Mouse (Mus musculus): ENCODE results near the gene Klc1. TPM values are rescaled to one million over a fixed set of nuclear protein-coding genes. Genes with fewer than 3 reads are reported as not detected.
"Not testable (repeated sequence)": the region's sequence is repeated elsewhere in the genome, so short reads cannot be mapped to it uniquely, and the experiment has no call there.

Gene Klc1
- total RNA-seq (2017) = 81.2 and 169 TPM in 2 replicates

DNA sequence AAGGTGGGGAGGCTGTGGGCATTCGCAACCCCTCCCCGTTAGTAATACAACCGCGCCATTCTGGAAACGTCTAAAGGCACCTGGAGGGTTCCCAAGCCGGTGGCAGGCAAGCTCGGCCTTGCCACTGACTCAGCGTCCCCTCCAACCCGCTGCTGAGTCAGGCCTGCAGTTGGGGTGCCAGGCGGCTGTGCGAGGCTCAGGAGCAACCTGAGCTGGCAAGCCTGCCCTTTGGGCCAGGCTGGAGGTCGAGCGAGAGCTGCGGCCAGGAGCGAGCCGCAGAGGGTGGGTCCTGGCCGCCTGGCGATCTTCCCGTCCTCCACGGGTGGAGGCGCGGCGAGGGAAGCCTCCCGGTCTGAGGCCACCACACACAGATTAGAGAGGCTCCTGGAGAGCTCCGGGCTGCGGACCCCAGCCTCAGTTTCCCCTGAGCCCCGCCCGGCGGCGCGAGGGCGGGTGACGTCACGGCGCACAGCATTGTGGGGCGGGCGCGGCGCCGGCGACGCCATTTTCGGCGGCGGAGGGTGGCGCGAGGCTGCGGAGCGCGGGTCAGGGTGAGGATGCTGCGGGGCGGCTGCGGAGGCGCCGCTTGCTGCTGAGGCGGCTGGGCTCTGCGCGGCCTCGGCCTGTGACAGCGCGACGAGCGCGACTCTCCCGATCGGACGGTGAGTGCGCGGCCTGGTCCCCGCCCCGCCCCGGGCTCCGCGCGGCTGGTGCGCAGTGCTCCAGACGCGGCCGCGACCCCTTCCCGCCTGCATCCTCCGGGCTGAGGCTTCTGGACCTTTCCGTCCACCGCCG is at the start of gene Klc1:
Gene Klc1, plus strand, starts transcription at position 469 of the 795 bp plus-strand sequence.
- ATAC-seq (ENCODE audit: extremely low read depth, insufficient number of reproducible peaks, low FRiP score, poor library complexity, severe bottlenecking) = 0 out of 2 replicates have a peak, but pooled peaks have one; percentile 17

DNA sequence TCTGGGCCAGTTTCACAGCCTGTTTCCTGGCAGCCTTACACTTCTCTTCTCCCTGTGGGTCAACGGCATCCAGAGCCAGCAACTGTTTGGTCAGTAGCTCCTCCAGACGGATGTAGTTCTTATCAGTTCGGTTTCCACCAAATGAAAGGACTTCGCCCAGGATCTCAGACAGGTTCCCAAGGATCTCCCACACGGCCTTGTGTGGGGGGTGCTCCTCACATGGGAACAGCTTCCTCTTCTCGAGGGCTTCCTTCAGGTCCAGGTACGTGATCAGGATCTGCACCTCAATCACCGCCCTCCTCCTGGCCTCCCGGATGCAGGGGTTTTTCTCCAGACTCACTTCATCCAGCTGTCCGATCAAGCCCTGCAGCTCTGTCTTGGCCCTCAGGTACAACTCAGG is 48.6 kb upstream of the Klc1 start:
- ATAC-seq (ENCODE audit: extremely low read depth, insufficient number of reproducible peaks, low FRiP score, poor library complexity, severe bottlenecking) = no peak

DNA sequence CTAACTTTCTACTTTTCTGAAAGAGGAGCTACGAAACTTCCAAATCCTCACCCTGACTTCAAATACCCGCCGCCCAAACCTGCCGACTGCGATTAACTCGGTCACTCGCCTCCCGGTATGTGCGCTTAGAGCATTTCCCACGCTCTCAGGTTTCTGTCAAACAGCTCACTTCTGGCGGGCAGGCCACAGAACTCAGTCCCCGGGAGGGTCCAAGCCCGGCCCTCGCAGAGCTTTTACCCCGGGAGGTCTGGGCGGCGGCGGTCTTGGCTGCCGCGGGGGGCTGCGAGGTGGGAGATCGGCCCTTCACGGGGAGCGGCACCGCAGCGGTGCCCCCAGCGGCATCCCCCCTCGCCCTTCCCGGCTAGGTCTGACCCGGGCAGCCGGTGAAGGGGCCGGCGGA is 46.2 kb upstream of the Klc1 start:
- no peak for ATAC-seq (ENCODE audit: extremely low read depth, insufficient number of reproducible peaks, low FRiP score, poor library complexity, severe bottlenecking)

DNA sequence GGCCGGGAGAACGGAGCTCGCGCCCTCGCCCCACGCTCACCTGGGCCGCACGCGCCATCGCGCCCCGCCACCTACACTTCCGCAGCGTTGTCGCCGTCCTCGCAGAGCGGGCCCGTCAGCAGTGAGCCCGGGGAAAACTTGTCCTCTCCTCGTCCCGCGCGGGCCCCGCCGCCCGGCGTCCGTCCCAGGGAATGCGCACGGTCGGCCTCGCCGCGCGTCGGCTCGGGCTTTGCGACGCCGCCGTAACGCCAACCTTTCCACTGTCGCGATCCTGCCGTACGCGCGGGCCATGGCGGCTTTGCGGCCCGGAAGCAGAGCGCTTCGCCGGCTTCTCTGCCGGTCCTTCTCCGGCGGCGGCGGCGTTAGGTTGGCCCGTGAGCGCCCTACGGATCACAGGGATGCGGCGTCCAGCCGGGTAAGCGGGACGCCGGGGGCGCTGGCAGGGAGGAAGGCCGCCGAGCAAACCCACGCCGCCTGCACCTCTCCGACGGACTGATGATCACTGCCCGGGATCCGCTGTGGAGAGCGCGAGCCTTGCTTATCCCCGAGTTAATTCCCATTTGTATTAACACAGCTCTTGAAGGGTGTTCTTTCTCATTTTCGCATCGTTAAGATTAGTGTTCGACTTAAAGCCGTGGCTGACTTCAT is 45.5 kb upstream of the Klc1 start, which contains the start of the genes Bag5 and Apopt1:
Gene Bag5, minus strand, starts transcription at position 254 of the 648 bp plus-strand sequence.
Gene Apopt1, plus strand, starts transcription at position 258 of the 648 bp plus-strand sequence.
- ATAC-seq (ENCODE audit: extremely low read depth, insufficient number of reproducible peaks, low FRiP score, poor library complexity, severe bottlenecking) = peak; percentile 86

DNA sequence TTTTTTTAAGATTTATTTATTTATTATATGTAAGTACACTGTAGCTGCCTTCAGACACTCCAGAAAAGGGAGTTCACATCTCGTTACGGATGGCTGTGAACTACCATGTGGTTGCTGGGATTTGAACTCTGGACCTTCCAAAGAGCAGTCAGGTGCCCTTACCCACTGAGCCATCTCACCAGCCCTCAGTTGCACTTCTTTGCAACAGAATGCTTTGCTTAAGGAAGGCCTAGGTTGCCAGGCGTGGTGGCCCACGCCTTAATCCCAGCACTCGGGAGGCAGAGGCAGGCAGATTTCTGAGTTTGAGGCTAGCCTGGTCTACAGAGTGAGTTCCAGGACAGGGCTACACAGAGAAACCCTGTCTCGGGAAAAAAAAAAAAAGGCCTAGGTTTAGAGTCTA is 44.8 kb upstream of the Klc1 start:
- ATAC-seq (ENCODE audit: extremely low read depth, insufficient number of reproducible peaks, low FRiP score, poor library complexity, severe bottlenecking) = not testable (repeated sequence)

DNA sequence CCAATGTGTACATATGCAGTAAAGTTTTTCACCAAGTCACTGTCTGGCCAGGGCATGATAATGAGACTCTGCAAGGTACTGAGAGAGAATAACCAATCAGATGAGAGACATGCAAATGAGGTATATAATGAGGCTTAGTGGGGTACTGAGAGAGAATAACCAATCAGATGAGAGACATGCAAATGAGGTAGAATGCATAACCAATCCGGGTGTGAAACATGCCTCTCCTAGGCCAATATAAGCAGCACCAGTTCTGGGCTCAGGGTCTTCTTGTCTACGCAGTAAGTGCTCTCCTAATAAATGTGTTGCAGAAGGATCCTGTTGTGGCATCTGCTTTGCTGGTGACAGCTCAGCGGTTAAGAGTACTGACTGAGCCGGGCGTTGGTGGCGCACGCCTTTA is 42.1 kb upstream of the Klc1 start:
- ATAC-seq (ENCODE audit: extremely low read depth, insufficient number of reproducible peaks, low FRiP score, poor library complexity, severe bottlenecking) = no peak

DNA sequence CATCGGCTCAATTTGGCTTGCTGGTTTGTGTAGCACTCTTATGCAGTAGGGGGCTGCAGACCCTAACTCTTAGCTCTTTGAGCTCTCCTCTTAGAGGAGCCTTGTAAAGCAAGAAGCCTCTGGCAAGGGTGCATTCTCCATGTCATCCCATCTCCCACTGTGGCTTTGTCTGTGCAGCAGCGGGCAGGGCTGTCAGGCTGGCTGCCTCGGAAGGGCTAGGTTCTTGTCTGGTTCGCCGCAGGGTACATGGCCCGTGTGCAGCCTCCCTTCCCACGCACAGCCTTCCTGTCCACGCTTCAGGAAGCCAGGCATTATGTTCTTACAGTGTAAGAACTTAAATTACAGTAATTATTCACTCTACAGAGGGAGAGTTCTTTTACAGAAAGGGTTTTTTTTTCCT is 40.0 kb upstream of the Klc1 start:
- no peak for ATAC-seq (ENCODE audit: extremely low read depth, insufficient number of reproducible peaks, low FRiP score, poor library complexity, severe bottlenecking)

DNA sequence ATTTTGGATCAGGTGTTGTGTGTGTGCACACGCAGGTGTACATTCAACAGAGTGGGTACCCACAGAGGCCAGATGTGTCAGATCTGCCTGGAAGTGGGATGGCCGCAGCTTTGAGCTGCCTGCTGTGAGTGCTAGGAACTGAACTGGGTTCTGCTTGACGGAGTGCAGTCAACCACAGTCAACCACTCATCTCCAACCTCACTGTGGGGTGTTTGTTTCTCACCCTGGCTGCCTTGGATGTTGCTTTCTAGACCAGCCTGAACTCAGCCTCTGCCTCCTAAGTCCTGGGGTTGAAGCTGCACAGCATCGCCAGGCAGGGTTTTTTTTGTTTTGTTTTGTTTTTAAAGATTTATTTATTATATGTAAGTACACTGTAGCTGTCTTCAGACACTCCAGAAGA is 38.4 kb upstream of the Klc1 start:
- no peak for ATAC-seq (ENCODE audit: extremely low read depth, insufficient number of reproducible peaks, low FRiP score, poor library complexity, severe bottlenecking)

DNA sequence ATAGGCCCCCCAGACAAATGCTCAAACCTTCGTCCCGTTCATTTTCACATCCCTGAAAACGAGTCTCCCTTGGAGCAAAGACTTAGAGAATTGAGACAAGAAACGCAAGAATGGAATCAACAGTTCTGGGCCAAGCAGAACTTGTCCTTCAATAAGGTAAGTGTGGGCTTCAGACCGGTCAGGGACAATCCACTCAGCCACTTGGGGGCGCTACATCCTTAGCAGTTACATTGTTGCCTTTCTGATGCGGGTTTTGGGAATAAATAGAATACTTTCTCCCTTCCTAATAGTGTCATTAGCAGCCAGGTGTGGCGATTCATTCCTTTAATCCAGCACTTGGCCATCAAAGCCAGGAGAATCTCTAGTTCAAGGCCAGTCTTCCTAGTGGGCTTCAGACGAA is 36.0 kb upstream of the Klc1 start:
- no peak for ATAC-seq (ENCODE audit: extremely low read depth, insufficient number of reproducible peaks, low FRiP score, poor library complexity, severe bottlenecking)

DNA sequence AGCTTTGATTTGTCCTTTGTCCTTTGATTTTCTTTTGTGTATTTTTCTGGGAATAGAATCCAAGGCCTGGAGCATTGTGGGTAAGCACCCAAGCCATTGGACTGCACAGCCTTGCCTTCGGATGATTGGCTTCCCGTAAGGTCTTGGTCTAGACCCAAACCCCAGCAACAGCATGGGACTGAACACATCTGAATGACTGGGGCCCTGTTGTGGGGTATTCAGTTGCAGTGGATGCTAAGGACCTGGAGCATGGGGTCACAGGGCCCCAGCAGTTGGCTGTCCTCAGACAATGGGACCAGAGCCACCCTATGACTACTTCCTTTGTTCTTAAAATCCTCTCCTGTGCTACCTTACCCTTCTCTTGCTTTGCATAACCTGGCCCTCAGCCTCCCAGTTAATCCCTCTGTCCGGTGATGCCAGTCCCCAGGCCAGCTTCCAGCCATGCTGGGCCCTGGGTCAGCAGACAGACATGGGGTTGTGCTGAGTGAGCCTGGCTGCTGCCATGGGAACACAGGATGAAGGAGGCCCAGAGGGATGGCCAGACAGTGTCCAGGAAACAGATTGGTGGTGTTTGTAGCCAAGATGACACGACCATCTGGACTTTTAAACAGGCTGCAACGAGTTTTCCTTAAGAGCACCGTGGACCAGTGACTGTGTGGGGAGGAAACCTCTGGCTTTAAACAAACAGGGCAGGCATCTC is 33.9 kb upstream of the Klc1 start:
- ATAC-seq (ENCODE audit: extremely low read depth, insufficient number of reproducible peaks, low FRiP score, poor library complexity, severe bottlenecking) = no peak

DNA sequence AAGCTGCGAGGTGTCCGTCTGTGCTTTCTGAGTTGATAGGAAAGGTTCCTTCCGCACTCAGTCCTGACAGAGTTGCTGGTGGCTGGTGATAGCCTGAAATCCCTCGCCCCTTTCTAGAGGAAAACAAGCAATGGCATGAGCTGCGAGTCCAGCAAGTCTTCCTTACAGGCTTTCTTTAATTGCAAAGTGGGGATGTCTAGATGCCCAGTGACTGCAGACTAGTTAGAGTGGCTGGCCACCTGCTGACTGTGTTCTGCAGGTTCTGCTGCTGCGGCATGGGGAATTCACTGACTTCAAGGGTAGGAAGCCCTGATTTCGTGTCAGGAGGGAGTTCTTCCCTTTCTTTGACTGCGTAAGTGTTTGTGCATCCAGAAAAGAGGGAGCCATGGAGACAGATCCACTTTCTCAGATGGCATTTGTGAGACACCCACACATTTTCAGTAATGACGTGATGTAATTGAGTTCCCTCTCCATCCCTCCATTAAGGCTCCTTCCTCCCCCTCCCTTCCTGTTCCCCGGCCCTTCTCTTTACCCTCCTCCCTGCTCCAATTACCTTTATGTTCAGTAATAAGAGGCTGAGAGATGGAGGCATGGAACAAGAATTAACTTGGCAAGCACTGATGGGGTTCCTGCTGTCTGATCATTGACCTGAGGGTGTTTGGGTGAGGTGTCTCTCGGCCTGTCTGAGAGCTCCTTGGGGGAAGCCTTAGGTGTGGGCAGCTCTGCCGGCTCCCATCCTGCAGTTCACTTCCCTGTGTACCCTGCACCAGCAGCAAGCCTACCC is 33.1 kb upstream of the Klc1 start:
- no peak for ATAC-seq (ENCODE audit: extremely low read depth, insufficient number of reproducible peaks, low FRiP score, poor library complexity, severe bottlenecking)

DNA sequence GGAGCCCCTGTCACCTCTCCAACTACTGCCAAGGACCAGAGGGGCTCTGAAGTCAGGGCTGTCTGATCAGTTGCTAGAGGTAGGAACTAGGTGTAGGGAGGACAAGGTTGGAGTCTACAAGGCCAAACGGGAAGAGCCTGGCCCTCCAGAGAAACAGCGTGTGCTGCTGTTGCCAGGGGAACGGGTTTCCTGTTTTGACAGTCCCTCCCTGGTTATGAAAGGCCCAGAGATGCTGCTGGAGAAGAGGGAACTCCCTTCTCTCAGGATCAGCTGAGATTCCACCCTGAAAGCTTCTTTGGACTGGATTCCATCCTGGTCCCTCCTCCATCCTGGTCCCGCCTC is 32.6 kb upstream of the Klc1 start:
- no peak for ATAC-seq (ENCODE audit: extremely low read depth, insufficient number of reproducible peaks, low FRiP score, poor library complexity, severe bottlenecking)

DNA sequence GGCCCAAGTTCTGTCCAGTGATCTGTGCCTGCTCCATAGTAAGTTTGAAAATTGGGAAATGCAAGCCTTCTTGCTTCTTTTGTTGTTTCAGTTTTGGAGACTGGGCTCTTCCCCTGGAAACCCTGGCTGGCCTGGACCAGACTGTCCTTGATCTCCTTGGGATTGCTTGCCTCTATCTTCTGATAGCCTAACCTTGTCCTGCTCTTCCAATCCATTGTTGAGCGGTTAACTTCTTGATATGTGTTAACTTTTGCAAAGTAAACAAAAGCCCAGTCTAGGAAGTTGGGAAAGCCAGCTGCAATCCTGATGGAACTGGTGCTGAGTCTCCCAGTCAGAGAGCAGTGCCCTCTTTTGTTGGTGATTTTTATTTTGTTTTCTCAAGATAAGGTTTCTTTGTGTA is 30.7 kb upstream of the Klc1 start:
- no peak for ATAC-seq (ENCODE audit: extremely low read depth, insufficient number of reproducible peaks, low FRiP score, poor library complexity, severe bottlenecking)

DNA sequence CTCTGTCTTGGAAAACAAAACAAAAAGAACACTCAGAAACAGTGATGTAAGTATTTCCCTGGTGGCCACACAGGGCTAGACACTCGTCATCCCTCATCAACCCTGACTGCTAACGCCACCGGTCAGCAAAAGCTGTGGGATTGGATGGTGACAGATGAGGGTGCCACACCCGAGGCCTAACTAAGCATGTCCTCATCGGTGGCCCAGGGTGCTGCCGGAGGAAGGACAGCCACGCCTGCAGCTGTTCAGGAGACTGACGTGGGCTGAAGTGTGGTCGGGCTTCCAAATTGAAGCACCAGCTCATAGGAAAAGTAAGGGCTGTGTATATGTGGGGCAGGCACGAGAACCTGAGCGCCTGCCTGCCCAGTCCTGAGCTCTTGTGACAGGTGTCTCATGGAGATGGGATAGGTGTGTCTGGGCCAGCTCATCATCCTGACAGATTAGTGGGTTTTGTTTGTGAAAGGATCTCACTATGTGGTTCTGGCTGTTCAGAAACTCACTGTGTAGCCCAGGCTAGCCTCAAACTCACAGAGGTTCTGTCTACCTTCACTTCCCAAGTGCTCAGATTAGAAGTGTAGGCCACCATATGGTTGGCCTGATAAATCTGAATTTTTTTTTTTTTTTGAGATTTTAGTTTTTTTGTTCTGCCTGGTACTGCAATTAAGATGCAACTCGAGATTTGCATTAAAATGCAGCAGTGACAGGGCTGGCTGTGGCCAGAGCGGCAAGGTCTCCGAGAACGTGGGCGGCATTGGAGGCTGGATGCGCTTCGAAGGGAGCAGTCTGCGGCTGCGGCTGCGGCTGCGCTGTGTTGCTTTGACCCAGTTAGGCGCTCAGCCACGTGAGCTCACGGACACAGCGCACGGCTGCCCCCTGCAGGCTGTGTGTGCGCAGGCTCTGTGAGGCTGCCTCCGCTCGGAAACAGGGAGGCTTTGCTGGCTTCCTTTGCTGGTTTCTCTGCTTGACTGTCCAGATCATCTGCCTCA is 26.5 kb upstream of the Klc1 start:
- peak; percentile 94 for ATAC-seq (ENCODE audit: extremely low read depth, insufficient number of reproducible peaks, low FRiP score, poor library complexity, severe bottlenecking)

DNA sequence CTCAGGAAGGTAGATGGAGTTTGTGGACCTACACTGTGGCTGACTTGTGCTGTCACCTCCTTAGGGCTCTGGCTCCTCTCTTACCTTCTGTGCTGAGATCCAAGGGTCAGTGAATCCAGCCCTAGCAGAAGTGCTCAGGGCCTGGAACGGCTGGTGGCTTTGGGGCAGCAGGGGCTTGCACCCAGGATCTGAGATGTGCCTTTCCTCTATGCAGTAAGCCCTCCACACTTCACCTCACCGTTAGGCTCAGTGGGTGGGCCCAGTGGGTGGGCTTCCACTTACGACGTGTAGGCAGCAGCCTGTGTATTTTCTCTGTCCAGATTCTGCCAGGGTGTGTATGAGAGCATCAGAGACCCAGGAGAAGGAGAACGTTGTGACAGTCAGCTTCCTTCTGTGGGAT is 25.7 kb upstream of the Klc1 start:
- no peak for ATAC-seq (ENCODE audit: extremely low read depth, insufficient number of reproducible peaks, low FRiP score, poor library complexity, severe bottlenecking)

DNA sequence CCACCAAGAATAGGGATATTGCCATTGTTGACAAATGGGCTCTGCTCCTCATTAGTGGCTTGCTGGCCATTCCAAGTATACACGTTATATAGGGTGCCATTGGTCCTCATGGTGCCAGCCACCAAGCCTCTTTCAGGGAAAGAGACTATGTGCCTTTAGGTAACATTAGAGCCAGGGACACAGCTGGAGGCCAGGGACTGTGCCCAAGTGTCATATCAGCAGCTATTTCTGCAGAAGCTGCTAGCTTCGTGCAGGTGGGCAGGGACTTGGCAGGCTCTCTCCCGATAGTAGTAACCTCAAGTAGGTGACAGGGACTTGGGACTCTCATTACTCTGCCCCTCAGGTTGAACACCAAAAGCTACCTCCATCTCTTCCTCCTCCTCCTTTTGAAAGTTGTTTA is 23.7 kb upstream of the Klc1 start:
- no peak for ATAC-seq (ENCODE audit: extremely low read depth, insufficient number of reproducible peaks, low FRiP score, poor library complexity, severe bottlenecking)

DNA sequence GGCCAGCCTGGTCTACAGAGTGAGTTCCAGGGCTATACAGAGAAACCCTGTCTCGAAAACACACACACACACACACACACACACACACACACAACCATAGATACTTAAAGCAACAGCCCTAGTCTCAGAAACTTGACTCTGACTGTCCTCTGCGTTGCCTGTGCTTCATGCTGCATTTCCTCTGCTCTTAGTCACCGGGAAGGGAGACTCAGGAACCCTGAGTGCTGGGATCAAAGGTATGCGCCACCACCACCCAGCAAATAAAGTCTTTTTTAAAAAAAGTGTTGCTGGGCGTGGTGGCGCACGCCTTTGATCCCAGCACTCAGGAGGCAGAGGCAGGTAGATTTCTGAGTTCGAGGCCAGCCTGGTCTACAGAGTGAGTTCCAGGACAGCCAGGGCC is 22.0 kb upstream of the Klc1 start:
- not testable (repeated sequence) for ATAC-seq (ENCODE audit: extremely low read depth, insufficient number of reproducible peaks, low FRiP score, poor library complexity, severe bottlenecking)

DNA sequence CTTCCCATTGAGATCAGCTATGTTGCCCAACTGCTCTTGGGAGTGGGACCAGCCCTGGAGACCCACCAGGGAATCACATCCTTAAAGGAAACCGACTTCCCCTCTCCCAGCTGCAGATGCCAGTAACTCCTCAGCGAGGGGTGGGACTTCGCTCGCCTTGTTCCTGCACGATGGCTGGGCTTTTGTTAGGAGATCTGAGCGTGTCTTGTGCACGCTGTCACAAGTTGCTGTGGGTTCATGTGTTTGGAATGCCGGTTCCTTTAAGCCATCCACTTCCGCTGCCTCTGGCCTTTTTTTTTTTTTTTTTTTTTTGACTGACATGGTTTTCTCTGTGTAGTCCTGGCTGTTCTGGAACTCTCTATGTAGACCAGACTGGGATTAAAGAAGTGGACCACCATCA is 21.3 kb upstream of the Klc1 start:
- no peak for ATAC-seq (ENCODE audit: extremely low read depth, insufficient number of reproducible peaks, low FRiP score, poor library complexity, severe bottlenecking)

All from neutrophil, adult 5-6 weeks (primary cell).